Mouse (Mus musculus) spleen, postnatal 10 days (tissue): Measurements from ENCODE around the gene Ifng.

ENCODE experiments used
- DNase-seq, 2 experiments: peaks; one replicate each; pipeline ENCODE4 v3.0.0; 2021 to 2022; ENCODE audit warnings: low spot score in 2 of 2

The Ifng gene

DNA sequence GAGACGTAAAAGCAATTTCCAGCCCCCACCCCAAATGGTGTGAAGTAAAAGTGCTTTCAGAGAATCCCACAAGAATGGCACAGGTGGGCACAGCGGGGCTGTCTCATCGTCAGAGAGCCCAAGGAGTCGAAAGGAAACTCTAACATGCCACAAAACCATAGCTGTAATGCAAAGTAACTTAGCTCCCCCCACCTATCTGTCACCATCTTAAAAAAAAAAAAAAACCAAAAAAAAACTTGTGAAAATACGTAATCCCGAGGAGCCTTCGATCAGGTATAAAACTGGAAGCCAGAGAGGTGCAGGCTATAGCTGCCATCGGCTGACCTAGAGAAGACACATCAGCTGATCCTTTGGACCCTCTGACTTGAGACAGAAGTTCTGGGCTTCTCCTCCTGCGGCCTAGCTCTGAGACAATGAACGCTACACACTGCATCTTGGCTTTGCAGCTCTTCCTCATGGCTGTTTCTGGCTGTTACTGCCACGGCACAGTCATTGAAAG is at the start of gene Ifng:
Gene Ifng, plus strand, starts transcription at position 305 of the 499 bp plus-strand sequence.
- DNase-seq = no peak

- no peak for DNase-seq
These were observed 40.9 kb upstream of the Ifng start for GRCm38 (mm10) chr10:118399917-118400316.

GRCm38 (mm10) chr10:118406463-118407221 is 34.2 kb upstream of the Ifng start:
- no peak for DNase-seq

- DNase-seq = peak in 1 of 2 experiments; percentile 56
These were observed 29.5 kb upstream of the Ifng start for GRCm38 (mm10) chr10:118411377-118411776.

GRCm38 (mm10) chr10:118412774-118413173 is 28.1 kb upstream of the Ifng start:
- no peak for DNase-seq

DNA sequence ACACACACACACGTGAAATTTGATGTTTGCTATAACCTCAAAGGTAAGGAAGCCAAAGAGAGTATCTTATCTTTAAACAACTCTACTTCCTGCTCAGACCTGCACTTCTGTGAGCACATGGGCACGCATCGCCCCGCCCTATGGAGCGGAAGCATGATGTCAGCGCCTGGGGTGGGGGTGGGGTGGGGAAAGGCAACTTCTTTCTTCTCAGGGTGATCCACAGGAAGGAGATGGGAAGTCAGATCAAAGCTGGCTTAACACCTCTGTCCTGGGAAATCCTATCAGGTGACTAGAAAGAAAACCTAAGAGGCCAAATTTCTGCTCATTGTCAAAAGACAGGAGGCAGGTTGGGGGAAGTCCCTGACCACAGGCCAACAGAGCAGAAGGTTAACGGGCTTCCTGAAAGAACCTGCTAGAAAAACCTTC is 21.8 kb upstream of the Ifng start:
- peak; percentile 15 to 62 for DNase-seq

- no peak for DNase-seq
These were observed 19.9 kb upstream of the Ifng start for GRCm38 (mm10) chr10:118420896-118421295.

GRCm38 (mm10) chr10:118435501-118435900 is 5.3 kb upstream of the Ifng start:
- no peak for DNase-seq

DNA sequence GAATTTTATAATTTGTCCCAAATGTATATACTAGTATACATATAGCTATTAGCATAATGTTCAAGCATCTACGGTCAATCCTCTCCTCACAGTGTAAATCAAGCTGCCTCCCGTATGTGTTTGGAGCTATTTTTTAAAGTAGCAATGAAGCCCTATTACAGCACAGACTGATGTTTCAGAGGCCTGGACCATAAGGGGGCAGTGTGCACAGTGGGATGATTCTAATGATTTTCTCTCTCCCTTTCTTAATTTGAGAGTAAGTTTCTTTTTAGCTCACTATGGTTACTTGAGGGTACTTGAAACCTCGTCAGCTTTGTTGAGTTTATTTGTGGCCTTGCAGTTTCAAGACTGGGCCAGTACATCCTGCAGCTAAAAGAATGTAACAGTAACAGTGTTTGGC is 1.1 kb downstream of the Ifng start:
- peak in 1 of 2 experiments; percentile 64 for DNase-seq

GRCm38 (mm10) chr10:118442999-118443398 is 2.2 kb downstream of the Ifng start:
- no peak for DNase-seq

DNA sequence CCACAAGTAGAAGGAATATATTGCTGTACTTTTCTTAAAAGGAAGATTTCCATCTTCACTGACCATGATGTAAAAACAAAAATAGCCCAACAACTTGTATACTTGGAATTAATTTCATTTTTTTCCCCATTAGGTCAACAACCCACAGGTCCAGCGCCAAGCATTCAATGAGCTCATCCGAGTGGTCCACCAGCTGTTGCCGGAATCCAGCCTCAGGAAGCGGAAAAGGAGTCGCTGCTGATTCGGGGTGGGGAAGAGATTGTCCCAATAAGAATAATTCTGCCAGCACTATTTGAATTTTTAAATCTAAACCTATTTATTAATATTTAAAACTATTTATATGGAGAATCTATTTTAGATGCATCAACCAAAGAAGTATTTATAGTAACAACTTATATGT is 4.2 kb downstream of the Ifng start:
- DNase-seq = no peak

- no peak for DNase-seq
These were observed 4.7 kb downstream of the Ifng start for GRCm38 (mm10) chr10:118445502-118445901.

DNA sequence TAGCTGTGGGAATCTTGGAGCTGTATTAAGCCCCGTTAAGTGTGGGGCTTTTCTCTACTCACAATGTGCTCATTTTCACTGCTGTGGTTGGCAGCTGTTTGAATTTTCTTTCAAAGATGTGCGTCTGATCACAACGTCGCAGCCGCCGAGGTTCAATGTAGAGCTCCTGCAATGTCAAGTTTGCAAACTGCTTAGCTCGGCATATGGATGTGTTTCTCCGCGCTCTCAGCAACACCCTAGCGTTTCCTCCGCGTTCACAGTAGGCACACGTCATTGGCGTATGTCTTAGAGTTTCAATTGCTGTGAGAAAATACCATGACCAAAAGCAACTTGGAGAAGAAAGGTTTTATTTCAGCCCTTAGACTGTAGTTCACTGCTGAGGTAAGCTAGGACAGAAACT is 5.1 kb downstream of the Ifng start:
- no peak for DNase-seq

DNA sequence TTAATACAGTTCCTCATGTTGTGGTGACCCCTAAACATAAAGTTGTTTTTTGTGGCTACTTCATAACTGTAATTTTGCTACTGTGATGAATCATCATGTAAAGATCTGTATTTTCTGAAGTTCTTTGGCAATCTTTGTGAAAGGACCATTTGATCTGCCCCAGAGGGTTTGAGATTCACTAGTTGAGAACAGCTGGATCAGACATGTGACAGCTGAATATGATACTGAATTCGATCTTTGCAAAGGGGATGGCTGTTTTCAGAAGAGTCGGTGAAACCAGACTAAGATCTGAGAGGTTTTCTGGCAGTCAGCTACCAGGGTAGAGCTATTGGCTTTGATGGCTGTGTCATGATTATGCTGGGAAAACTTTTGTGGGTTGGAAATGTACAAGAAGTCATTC is 10.9 kb downstream of the Ifng start:
- DNase-seq = no peak

- no peak for DNase-seq
These were observed 17.9 kb downstream of the Ifng start for GRCm38 (mm10) chr10:118458729-118459128.

- DNase-seq = no peak
These were observed 20.4 kb downstream of the Ifng start for GRCm38 (mm10) chr10:118461126-118461767.

- DNase-seq = no peak
These were observed 25.6 kb downstream of the Ifng start for GRCm38 (mm10) chr10:118466481-118466880.

DNA sequence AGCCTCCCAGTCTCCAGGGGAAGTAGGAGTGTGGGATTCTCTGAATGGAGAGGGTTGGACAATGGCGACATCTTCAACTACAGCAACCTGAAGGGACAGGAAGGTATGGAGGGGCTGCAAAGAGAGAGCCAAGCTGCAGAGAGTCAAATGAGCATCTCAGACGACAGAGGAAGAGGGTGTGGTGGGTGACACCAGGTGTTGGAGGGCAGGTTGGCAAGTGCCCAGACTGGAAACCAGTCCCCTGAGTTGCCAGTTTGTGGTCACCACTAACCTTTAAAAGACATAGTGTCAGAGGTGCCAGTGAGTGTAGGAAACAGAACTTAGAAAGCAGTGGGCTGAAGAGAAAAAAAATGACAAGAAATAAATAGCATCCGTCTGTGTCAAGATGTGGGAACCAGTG is 28.2 kb downstream of the Ifng start:
- DNase-seq = peak in 1 of 2 experiments; percentile 58

DNA sequence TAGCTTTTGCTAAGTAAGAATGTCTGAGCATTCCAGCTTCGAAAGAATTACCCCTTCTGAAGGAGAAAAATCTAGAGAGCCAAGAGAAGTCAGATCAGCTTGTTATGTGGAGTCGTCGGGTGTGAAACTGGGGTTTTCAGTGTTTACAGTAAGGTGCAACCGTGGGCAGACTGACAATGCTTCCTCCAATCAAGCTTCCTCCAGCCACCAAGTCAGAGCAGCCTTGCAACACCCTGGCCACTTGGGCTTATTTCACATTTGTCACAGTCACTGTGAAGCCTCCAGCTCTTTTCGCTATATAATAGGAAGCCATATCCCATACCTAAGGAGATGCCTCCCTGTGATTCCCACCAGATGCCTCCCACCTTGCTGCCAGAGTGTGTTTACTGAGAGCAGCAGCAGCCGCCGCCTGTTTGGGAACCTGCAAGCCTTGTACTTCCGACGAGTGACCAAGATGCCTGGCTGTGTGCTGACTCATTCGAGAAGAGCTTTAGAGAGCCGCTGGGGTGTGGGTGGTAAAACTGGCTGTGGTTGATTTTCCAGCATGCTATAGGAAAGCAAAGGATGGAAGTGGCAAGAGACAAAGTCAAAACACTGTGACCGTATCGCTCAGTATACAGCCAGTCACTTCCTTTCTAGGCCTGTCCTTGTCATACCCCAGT is 29.6 kb downstream of the Ifng start:
- peak in 1 of 2 experiments; percentile 20 for DNase-seq

DNA sequence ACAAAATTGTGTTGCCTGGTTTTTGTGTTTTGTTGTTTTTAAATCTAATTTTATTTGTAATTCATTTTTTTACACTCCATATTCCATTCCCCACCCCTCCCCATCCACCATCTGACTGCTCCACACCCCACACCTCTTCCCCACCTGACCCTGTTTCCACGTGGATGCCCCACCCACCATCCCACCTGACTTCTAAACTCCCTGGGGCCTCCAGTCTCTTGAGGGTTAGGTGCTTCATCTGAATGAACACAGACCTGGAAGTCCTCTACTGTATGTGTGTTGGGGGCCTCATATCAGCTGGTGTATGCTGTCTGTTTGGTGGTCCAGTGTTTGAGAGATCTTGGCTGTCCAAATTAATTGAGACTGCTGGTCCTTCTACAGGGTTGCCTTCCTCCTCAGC is 32.0 kb downstream of the Ifng start:
- DNase-seq = peak in 1 of 2 experiments; percentile 21

- no peak for DNase-seq
These were observed 35.9 kb downstream of the Ifng start for GRCm38 (mm10) chr10:118476696-118477095.

- DNase-seq = no peak
These were observed 36.5 kb downstream of the Ifng start for GRCm38 (mm10) chr10:118477297-118477696.

- no peak for DNase-seq
These were observed 38.4 kb downstream of the Ifng start for GRCm38 (mm10) chr10:118479244-118479643.
